Mouse (Mus musculus): ENCODE results near the gene Sh3rf3.

Sh3rf3 gene

DNA sequence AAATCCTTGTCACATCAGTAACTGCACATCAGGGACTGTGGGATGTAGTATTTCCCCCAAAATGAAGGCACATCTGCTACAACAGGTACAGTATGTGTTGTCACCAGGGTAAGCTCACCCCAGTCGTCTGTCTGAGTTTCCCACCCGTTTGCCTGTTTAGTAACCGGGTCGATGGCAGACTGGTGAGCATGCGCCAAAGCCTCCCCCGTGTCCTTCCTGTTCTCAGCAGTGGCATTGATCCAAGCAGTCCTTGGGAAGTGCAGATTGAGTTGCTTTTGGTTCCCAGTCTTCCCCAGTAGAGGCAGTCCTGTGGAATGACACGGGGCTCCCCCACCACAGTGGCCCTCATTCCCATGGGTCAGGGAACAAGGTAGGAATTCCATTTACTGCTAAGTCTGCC, 297.2 kb downstream of the Sh3rf3 start:
- no peak for DNase-seq

DNA sequence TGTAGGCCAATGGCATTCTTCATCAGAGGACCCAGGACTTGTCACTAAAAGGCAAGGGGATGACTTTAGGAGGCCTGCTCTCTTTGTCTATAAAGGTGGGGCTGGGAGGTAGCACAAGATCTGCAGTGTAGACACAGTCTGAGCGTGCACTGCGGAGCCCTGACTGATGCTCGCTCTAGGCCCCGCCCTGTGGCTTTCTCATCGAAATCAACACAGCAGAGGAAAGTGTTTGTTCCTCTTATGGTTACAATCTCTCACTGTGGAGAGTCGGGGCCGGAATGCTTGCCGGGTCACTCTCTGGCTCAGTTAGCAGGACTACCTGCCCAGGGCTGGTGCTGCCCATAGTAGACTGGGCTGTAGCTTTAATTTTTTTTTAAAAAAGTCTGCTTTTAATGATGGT, 299.6 kb downstream of the Sh3rf3 start:
- DNase-seq = no peak

DNA sequence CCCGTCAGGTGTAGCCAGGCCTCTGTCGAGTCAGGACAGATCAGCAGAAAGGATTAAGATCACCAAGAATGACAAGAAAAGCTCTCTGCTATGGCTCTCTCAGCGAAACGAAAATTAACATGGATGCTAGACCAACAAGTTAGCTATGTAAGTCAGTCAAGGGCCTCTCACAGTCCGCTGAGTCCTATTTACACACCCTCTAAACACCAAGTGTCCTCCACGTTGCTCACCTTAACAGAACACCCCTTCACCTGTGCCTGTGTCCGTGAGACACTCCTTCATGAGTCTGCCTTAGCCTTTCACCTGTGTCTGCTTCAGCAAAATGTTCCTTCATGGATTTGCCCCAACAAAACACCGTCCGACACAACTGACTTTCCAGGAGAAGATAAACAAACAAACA, 300.2 kb downstream of the Sh3rf3 start:
- no peak for DNase-seq

DNA sequence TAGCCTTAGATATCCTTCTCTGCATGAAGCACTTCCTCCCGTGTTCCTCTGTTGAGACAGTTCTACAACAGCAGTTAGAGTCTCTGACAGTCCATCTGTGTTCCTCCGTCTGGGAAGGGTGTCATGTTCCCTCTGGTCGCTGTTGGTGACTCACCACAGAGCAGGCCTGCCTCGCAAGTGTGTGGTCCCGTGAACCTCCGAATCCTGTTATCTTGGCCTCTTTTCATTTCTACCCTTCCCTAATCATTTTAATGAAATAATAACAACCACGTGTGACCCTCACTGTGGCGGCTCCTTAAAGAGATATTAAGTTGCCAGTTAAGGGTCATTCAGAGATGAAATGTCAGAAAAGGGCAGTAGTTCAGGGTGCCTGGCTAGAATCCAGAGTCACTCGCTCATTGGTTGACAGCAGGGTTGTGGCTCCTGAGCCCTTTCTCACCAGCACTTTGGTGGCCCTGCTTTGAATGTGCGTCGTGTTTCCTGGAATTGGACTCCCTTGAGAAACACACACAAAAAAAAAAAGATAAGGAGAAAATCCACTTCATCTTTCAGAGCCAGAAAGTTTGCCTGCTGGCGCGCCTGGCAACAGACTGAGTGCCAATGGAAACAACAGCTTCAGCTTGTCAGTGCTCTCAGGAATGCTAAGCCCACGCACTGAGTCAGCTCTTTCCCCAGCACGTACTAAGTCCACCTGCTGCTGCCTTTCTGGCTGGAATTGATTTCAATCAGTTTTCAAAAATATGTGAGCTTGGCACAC, 301.6 kb downstream of the Sh3rf3 start:
- peak; percentile 6 to 31 for DNase-seq

DNA sequence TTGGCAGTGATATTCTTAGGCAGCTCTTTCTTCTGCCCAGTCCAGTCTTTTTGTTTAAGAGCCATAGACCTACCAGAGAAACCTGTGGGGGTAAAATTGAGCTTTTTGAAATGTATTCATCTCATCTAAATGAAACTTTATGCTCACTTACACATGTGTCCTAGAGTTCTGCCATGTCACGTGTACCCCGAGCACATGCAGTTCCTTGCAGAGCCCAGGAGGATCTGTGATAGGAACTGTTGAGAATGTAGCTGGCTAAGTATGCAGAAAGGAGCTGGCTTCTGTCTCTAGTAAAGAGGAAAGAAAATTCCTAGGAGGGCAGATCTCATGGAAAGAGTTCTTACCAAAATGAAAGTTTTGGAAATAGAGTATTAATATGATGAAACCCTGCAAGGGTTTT, 302.5 kb downstream of the Sh3rf3 start:
- no peak for DNase-seq

DNA sequence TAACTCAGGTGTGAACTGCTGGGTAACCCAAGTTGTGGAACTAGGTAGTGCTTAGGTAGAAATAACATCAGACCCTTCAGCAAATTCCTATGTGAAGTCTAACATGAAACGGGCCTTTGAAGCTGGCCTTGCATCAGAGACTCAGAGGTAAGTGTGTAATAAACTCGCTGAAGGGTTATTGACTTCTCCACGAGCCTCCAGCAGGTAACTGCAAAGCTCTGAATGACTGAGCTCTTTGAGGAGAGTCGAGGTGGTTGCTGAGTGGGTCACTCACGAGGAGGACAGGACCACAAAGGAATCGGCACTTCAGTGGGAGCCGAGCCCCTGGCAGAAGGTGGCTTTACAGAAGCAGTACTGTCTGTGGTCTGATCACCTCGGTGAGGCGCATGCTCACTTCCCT, 303.2 kb downstream of the Sh3rf3 start:
- DNase-seq = no peak

DNA sequence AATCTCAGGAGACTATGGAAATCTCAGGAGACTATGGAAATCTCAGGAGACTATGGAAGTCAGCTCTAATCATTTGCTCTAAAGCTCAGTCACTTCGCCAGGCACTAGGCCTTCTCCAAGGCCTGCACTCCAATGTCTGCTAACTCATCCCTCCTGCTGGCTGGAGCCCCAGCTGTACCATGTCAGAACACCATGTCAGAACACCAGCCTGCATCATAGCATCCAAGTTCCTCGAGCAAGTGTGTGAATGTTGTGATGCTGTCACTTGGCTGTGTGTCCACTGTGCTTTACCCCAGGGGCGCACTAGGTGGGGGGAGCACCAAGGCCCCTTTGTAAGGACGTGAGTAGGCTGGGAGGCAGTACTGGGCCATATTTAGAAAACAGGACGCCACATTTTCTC, 304.4 kb downstream of the Sh3rf3 start:
- DNase-seq = no peak

DNA sequence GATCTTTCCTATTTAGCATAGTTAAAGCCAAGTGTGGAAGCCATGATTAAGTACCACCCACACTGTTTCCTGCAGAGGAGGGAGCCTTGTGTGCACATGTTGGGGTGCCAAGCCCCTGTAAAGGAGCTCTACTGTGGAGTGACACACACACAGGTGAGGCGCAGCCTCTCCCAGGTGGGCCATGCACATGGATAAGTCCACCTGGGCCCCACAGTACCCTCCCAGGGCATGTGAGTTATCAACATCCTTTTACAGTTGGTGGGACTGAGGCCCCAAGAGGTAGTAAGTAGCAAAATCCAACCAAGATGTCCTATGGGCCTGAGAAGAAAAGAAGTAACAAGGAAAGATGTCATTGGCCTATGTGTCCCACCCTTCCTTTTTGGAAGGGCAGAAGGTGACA, 305.8 kb downstream of the Sh3rf3 start:
- no peak for DNase-seq

DNA sequence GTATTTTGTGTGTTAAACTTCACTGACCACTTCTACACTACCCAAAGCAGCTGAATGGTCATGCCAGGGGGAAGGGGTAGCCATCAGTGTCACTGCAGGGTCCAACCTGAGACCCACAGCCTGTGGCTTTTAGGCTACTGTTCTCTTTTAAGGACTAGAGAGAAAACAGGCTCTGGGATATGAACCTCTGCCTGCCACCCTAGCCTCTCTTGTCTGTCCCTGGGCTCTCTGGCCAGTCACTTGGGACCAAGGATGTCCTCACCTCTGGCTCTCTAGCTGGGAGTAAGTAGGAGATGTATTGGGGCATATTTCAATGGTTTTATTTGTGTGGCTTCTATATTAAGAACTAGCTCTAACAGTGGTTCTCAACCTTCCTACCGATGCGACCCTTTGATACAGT, 306.7 kb downstream of the Sh3rf3 start:
- no peak for DNase-seq

DNA sequence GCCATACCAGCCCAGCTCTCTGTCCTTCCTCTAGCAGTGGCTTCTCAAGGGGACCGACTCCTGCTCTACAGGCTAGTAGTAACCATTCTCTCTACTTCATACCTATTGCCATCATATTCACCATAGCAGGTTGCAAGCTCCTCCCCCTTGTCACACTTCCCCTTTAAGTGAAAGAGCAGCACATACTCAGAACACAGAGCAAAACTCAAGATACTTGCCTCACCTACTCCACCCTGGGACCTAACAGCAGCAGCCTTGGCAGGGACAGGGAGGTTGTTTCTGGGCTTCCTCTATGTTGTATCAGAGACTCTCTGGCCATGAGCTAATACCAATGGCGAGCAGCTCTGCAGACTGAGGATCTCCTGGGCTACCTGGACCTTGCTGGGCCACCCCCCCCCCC, 312.3 kb downstream of the Sh3rf3 start:
- no peak for DNase-seq

DNA sequence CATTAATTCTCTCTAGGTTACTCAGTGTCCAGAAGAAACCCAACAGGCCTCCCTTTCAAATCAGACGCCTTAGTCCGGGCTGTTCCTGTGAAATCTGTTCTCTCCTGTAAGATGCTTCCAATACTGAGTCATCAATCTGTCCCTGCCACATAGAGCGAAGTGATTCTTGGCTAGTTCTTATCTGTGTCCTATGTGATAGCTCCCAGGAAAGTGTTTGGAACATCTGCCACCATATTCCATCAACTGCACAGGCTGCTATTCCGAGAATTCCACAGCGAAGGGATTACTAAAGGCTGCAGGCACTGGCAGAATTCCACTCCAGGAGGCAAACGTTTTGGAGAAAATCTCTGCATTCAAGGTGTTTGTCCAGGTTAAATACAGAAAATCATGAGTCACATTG, 314.5 kb downstream of the Sh3rf3 start:
- no peak for DNase-seq

DNA sequence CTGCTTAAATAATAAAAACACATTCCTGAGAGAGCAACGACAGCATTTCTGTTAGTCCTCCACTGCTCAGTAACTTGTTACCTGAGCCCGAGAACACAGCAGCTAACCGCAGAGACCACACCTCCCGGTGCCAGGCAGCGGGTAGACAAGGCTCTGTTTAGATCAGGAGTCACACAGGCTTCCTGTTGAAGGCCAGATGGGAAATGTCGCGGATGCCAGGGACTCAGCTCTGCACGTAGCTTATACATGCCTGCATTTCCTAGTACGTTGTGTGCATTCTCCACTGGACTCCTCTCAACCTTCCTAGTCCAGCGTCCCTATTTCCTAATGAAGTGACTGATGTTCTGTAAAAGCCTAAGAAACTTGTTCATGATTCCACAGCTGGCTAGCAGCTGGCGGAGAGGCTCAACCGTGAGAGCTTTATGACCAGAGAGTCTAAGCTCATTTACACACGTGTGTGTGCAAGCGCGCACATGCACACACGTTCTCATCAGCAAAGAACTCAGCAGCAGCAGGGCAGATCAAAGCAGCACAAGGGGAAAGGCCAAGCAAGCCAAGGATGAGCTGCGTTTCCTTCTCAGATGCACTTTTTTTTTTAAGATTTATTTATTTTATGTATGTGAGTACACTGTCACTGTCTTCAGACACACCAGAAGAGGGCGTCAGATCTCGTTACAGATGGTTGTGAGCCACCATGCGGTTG, 318.9 kb downstream of the Sh3rf3 start:
- no peak for DNase-seq

DNA sequence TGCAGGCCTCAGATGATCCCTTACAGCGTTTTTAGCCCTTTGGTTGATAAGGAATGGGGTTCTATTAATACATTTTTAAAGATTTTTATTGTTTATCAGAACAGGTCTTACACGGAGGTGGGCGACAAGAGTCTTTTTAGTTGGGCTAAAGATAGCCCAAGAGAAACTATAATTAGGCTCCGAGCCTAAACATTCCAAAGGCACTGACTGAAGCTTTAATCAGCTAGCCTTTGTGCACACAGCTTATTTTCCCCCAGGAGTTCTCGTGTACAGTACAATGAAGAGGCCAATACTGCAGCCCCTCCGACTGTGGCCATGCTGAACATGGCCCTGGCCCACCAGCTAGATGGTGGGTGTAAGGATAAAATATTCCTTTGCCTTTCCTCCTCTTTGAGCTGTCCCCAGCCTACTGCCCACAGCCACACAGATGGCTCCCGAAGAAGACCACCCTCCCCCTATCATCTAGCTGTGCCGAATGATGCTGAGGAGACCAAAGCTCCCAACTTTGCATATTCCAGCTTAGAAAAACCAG, 320.4 kb downstream of the Sh3rf3 start:
- DNase-seq = no peak

DNA sequence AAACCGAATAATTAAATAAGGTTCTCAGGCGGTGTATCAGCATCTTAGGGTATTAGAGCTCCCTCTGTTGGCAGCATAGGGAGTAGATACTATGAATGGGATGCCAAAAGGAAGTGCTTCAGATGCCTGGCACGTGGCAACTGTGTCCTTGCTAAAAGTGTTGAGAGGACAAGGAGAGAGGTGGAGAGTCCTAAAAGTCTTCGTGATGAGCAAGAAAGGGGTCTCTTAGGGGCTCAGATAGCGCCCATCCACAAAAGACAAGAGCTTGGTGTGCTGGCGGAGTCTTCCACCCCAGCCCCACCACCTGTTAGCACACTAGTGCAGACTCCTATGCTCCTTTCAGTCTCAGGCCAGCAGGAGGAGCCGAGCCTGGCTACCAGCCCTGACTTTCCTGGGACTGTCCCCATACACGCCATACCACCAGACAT, 336.8 kb downstream of the Sh3rf3 start:
- DNase-seq = peak; percentile 43 to 47

DNA sequence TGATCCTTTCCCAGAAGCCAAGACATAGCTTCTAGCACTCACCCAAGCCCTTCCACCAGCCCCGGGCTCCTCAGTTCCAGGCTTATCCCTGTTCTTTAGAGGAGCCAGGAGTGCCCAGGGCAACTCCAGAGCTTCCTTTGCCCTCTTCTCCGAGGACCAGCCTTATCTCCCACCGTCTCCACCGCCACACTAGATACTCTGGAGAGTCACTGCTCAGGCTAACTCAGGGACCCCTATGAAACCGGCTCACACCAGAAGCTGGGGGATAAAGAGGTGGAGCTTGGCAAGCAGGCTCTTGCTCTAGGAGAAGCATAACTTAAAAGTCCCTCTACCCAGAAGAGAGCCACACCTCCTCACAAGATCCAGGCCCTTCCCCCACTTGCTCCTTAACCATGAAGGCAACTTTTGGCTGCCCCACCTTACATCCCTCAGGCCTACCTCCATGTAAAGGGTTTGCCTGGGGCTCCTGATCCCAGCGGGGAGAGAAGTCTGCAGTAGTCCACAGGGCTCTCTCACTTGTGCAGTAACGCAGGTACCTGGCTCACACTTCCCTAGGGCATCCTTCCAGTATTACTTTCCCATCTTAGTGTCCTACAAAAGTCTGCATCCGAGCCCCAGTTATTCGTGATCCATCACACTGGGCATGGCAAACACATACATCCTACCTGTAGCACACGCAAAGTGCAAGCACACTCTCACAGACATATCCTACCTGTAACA, 337.9 kb downstream of the Sh3rf3 start:
- DNase-seq = no peak

DNA sequence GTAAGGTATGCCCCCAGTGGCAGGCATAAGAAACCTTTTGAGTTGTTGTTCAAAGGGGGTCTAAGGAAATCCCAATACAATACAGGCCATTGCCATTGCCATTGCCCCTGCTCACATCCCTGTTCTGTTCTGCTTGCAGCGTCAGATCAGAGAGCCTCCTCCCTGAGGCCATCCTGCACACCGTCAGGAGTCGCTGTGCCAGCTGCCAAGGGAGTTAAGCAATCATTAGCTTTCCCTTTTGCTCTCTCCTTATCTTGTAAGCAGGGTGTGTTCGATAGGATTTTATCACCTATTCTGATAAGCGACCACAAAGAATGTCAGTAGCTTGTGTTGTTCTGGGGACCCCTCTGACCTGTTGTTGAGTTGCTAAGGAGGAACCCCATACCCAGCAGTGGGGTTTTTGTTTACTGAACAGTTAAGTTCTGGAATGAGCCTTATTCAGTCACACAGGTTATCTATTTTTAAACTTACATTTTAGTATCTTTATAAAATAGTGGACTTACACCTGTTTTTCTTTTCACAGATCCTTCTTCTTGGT, 339.5 kb downstream of the Sh3rf3 start:
- no peak for DNase-seq

DNA sequence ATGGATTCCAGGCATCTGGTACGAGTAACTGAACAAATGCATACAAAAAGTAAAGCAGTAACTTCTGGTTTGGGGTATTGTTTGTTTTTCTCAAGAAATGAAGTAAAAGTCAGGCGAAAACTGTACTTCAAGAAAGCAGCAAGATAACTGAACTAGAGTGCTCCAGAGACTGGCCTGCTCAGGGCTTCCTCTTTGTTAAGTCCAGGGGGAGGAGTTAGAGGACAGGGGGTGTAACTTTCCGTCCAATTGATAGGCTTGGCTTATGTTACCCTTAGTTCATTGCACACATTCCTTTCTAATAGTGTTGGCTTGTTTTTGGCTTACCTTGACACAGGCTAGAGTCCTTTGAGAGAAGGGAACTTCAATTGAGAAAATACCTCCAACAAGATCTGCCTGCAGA, 345.5 kb downstream of the Sh3rf3 start:
- DNase-seq = no peak

DNA sequence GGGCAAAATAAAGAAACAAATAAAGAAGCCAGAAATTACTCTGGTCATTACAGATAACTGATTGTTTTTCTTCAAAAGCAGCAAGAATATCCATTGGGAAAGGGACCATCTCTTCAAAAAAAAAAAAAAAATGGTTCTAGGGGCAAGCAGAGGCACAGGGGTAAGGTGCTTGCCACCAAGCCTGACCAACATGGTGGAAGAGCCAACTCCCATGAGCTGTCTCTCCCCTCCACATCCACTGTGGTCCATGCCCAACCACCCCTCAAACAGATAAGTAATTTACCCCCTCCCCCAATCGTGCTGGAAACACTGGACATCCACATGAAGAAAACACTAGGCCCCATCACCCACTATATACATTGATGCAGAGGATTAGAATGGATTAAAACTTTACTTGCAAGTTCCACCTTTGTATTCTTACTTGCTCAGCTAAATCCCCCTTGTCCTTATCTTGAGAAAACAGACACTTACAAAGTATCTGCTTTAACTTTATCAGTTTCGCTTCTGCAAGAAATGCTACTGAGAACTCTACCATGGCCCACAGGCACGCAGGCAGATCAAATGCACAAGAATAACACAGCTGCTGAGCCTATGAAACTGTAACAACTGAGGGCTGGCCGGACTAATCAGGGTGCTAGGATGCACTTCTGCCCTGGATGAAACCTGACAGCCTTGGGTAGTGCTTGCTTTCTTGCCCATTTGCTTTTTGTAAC, 349.2 kb downstream of the Sh3rf3 start:
- no peak for DNase-seq

DNA sequence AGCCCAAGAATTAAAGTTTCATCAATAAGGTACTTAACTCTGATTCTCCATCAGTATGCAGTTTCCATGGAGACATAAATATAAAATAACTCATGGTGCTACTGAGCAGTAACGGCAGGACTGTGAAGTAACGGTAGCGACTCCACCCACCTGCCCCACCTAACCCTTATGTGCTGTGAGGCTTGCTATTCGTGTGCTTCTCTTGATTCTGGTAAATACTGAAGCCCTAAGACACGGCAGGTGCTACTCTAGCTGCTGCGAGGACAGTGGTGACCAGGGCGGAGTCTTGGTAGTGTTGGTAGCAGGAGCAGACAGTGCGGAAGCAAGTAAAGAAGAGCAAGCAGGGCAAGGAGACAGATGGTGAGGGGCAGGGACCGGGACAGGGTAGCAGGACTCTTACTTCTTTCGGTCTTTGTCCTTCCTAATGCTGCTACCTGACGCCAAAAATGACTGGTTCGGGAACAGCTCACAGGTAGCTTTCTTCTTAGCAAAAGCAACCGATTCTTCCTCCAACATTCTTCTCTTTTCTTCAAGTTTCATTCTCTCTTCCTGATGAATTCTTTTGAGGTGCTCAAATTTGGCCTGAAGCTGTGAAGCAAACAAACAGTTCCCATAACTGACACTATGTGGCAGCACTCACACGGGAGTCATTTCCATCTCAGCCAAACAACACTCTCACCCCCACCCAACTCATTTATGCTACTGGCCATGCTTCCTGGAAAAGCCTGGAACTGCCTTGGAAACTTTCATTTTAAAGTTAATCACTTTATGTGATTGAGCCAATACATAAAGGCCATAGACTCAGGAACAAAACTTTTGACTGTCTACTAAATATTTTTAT, 353.2 kb downstream of the Sh3rf3 start:
- DNase-seq = peak; percentile 54 to 75

DNA sequence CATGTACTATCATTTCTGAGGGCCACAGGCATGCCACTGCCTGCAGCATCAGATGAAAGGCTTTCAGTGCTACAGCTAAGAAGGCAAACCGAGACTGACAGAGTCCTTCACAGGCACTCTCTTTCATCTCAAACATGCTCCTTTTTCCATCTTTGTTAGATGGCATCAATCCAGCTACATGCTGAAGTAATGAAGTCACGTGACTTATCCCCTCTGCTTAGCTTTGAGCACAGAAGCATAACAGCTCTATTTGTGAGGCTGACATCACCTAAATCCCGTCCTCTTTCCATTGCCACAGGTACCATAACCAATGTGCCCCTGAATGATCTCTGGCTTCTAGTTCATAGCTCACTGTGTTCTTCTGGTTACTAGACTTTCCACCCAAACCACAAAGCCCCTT, 357.9 kb downstream of the Sh3rf3 start:
- no peak for DNase-seq

DNA sequence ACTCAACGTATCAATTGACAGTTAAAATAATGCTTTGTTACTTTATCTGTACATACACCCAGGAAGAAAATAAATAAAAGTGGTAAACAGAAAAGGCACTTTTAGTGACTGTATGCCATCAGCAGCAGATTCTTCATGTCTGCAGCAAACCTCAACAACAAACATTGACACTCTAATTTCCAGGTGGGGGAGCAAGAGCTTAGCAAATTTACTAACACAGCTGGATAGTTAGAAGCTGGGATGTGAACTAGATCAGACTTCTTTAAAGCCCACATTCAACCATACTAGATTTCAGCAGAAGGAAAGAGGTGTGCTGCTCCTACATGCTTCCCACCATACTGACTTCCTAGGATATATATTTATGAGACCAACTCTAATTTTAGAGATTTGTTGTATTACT, 359.4 kb downstream of the Sh3rf3 start:
- DNase-seq = peak in 1 of 2 experiments; percentile 9

DNA sequence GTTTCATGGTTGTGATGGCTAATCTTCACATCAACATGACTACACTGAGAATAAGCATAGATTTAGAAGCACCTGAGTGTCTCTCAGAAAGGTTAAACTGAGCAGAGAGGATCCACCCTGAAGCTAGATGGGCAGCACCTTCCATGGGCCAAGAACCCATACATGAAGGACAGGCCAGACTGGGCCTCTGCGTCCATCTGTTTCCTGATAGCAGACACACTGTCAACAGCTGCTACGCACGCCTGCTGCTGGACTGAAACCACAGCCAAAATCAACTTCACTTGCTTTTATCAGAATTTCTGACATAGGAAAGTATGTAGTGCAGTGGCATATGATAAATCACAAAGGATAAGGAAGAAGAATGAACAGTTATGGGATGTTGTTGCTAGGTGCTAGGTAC, 366.5 kb downstream of the Sh3rf3 start:
- DNase-seq = no peak

Measured in kidney, postnatal 36 days (tissue).